Mouse (Mus musculus) heart, embryonic 16.5 days (tissue): Measurements from ENCODE around the gene Ust. TPM values are rescaled to one million over a fixed set of nuclear protein-coding genes. Genes with fewer than 3 reads are reported as not detected.

Source experiments
- ATAC-seq: fragments of 200-750 bp; cut with Nextera tagmentation; replicated peaks from 2 replicates; pipeline ENCODE4 v1.8.0; 2017; ENCODE audit warnings: moderate number of reproducible peaks; ENCODE audit not compliant: insufficient read depth, low FRiP score; ENCODE audit errors: extremely low read depth
- H3K27ac ChIP-seq: fragments of 300-500 bp; sonication (generic); 2 replicates; pipeline ENCODE4 v1.5.1; 2014; ENCODE audit warnings: mild to moderate bottlenecking, low read length, control low read depth, moderate library complexity
- H3K27me3 ChIP-seq: fragments of 300-500 bp; sonication (generic); 2 replicates; pipeline ENCODE4 v1.6.1; 2014; ENCODE audit warnings: low read length, mixed read lengths; ENCODE audit not compliant: control insufficient read depth, insufficient read depth
- H3K36me3 ChIP-seq: fragments of 300-500 bp; sonication (generic); 2 replicates; pipeline ENCODE4 v1.6.1; 2014; ENCODE audit not compliant: control insufficient read depth, insufficient read depth
- H3K4me1 ChIP-seq: fragments of 300-500 bp; sonication (generic); 2 replicates; pipeline ENCODE4 v1.6.1; 2014; ENCODE audit warnings: low read length, mixed read lengths; ENCODE audit not compliant: control insufficient read depth, insufficient read depth
- H3K4me2 ChIP-seq: fragments of 300-500 bp; sonication (generic); 2 replicates; pipeline ENCODE4 v1.6.1; 2014; ENCODE audit warnings: low read depth, mild to moderate bottlenecking, control low read depth, low read length
- H3K4me3 ChIP-seq: fragments of 300-500 bp; sonication (generic); 2 replicates; pipeline ENCODE4 v1.5.1; 2014; ENCODE audit warnings: mild to moderate bottlenecking, control low read depth, low read length
- H3K9ac ChIP-seq: fragments of 300-500 bp; sonication (generic); 2 replicates; pipeline ENCODE4 v1.6.1; 2014; ENCODE audit warnings: low read length, control low read depth
- H3K9me3 ChIP-seq: fragments of 300-500 bp; sonication (generic); replicated peaks from 2 replicates; pipeline ENCODE4 v1.6.1; 2016; ENCODE audit warnings: low read length; ENCODE audit not compliant: control insufficient read depth
- WGBS: fragments of 180-500 bp; shearing (Covaris S2); extraction: QIAGEN DNeasy Blood & Tissue Kit; methylation state at CpG from one replicate; pipeline ENCODE4 v1.1.7; 2014; 5-methylcytosine and 5-hydroxymethylcytosine counted together
- polyA plus RNA-seq: library from polyadenylated mRNA; unstranded; fragments of >200 nt; fragmentation: Nextera tagmentation; extraction: Ambion mirVana; gene quantifications from 2 replicates; pipeline ENCODE4 v1.2.1, GENCODE M21; 2015

The Ust gene
- polyA plus RNA-seq, 1 experiment from 2014 or later: 2.1 TPM

DNA sequence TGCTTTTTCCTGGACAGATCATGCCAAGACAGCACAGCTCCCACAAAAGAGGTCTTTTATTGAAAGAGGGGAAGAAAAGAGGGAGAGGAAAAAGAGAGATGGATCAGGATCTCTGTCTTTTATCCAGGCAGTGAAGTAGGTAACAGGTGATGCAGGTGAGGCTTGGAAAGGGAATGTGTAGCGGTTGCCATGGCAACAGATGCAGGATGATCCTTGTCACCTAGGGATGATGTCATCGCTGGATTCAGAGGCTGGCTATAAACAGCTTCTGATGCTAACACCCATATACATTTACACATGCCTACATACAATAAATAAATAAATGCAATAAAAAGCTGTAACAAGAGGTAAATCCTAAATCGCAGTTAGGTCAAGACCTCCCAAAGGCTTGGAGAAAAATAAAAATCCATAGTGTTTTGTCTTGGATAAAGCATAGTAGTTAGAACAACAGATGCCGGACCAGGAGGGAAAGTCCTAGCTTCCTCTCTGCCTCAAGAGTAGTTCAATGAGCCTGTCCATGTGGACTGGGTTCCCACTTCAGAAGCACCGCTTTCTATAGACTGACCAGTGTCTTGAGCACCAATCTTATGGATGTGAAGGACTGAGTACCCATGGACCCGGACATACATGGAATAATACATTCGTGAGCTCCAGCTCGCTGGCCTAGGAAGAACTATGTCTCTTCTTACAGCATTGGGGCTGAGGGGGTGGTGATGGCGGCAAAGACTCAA is 319.4 kb downstream of the Ust start:
- WGBS: 90% methylated on average over 9 of the region's 9 CpGs
- ATAC-seq: no peak
- H3K4me2 ChIP-seq: no peak overlapping the region
- no peak overlapping the region for H3K4me3 ChIP-seq
- no peaks in the 10 kb centered on the region for H3K36me3 ChIP-seq
- no peaks in the 10 kb centered on the region for H3K4me1 ChIP-seq
- H3K9me3 ChIP-seq: no peaks in the 10 kb centered on the region
- no peak overlapping the region for H3K27ac ChIP-seq
- H3K27me3 ChIP-seq: no peaks in the 10 kb centered on the region
- H3K9ac ChIP-seq: no peak overlapping the region

DNA sequence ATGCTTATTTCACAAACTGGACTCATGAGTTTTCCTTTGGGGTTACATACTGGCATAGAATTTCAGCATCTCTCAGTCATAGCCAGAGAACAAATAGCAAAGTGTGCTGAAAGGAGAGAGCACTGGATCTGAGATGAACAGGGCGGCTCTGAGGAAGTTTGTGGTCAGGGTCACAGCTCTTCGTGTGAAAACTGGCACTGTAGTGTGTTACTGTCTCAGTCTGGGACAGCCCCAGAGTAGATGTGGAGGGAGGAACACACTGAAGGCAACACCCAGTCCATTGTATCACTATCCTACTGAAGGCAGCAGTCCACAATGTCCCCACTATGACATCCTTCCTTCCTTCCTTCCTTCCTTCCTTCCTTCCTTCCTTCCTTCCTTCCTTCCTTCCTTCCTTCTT is 321.0 kb downstream of the Ust start:
- Histone ChIP-seq H3K4me2 (no peak overlapping the region), H3K36me3 (no peaks in the 10 kb centered on the region), H3K9me3 (no peaks in the 10 kb centered on the region), H3K4me1 (no peaks in the 10 kb centered on the region), H3K27ac (no peak overlapping the region), H3K4me3 (no peak overlapping the region), H3K9ac (no peak overlapping the region), H3K27me3 (no peaks in the 10 kb centered on the region)
- no peak for ATAC-seq
- WGBS: 37% methylated on average over 2 of the region's 2 CpGs

DNA sequence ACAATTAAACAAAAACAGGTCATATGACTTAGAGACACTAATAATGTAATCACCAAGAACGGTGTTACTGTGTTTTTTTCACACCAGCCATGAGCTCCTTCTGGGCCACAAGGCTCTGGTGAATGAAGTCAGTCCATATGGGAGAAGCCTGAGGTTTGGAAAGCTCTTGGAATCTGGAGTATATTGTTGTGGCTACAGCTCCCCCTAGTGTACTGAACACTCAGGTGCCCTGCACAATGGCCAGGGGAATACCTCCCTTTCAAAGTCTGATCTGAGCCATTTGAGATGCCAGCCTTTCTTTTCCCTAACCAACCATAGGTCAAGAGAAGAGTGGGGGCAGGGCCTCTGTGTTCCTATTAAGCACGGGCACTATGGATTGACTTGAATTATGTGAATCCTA is 322.3 kb downstream of the Ust start:
- peak; percentile 69 for ATAC-seq

DNA sequence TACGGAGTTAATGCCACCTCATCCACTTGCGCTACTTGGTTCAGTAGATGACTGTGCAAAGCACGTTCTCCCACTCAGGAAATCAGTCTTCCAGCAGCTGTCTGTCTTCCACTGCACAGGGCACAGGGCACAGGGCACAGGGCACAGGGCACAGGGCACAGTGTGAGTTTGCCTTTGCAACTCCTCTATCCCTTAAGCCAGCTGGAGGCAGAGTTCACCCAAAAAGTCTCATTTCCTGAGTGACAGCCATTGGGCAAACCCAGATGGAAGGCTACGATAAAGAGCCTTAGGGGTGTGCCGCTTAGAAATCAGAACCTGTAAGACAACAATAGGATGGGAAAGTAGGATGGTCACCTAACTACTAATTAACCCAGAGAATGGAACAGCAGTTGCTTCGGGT is 322.9 kb downstream of the Ust start:
- H3K4me3 ChIP-seq: no peak overlapping the region
- no peak overlapping the region for H3K9ac ChIP-seq
- no peaks in the 10 kb centered on the region for H3K27me3 ChIP-seq
- no peaks in the 10 kb centered on the region for H3K4me1 ChIP-seq
- WGBS: 70% methylated on average over 6 of the region's 6 CpGs
- H3K27ac ChIP-seq: no peak overlapping the region
- no peak overlapping the region for H3K4me2 ChIP-seq
- H3K36me3 ChIP-seq: no peaks in the 10 kb centered on the region
- H3K9me3 ChIP-seq: no peaks in the 10 kb centered on the region
- no peak for ATAC-seq

More for the DNA sequence above, 322.3 kb downstream of the Ust start:
- H3K4me3 ChIP-seq: no peak overlapping the region
- no peaks in the 10 kb centered on the region for H3K4me1 ChIP-seq
- H3K27ac ChIP-seq: no peak overlapping the region
- no peaks in the 10 kb centered on the region for H3K27me3 ChIP-seq
- no peak overlapping the region for H3K4me2 ChIP-seq
- no peak overlapping the region for H3K9ac ChIP-seq
- H3K9me3 ChIP-seq: no peaks in the 10 kb centered on the region
- no peaks in the 10 kb centered on the region for H3K36me3 ChIP-seq
- WGBS: 7% methylated on average over 2 of the region's 2 CpGs

DNA sequence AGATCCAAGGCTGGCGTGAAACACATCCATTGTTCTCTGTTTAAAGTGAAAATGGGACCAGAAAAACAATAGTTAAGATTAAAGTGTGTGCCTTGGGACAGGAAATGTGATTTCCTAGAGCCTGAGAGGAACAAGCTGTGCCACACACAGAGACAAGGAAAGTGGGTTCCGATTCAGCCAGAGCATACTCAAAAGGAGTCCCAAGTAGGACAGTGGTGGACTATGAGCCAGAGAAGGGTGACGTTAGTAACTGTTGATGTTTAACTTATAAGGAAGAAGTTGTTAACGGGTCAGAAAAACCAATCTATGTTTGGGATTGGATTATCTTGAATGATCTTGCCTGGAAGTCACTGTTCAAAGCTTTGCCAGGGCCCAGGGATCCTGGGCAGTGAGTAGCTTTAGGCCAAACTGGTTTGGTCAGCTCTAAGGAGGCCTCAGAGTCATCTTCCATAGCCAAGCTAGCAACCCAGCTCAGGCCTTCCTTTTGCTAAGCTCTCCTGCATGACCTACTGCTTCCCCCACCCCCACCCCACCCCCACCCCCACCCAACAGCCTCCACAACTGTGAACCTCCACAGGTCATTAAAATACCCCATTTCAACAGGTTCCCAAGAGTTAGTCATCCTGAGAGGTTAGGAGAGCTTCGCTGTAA is 329.2 kb downstream of the Ust start:
- WGBS: 75% methylated on average over 5 of the region's 5 CpGs
- ATAC-seq: no peak
- Histone ChIP-seq H3K36me3 (no peaks in the 10 kb centered on the region), H3K27me3 (no peaks in the 10 kb centered on the region), H3K4me1 (no peaks in the 10 kb centered on the region), H3K4me2 (no peak overlapping the region), H3K4me3 (no peak overlapping the region), H3K9ac (no peak overlapping the region), H3K9me3 (no peaks in the 10 kb centered on the region), H3K27ac (no peak overlapping the region)

DNA sequence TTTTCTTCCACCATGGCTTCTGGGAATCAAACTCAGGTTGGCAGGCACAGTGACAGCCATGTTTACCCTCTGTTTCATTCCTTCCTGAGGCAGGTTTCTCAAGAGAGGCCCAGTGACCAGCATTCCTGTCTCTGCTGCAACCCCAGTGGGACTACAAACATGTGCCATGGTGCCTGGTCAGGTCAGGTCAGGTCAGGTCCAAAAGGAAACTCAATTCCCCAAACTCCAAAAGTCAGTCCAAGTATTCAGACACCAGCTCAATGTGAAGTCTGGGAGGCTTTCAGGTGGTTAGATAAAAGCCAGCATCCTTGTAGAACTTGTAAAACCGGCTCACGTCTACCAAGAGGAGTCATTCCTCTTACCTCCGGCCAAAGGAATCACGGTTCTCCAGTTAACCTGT is 333.0 kb downstream of the Ust start:
- ATAC-seq: no peak
- Histone ChIP-seq H3K9ac (no peak overlapping the region), H3K4me1 (no peaks in the 10 kb centered on the region), H3K4me3 (no peak overlapping the region), H3K36me3 (no peaks in the 10 kb centered on the region), H3K4me2 (no peak overlapping the region), H3K27ac (no peak overlapping the region), H3K9me3 (no peaks in the 10 kb centered on the region), H3K27me3 (no peaks in the 10 kb centered on the region)
- WGBS: 80% methylated on average over 4 of the region's 4 CpGs

DNA sequence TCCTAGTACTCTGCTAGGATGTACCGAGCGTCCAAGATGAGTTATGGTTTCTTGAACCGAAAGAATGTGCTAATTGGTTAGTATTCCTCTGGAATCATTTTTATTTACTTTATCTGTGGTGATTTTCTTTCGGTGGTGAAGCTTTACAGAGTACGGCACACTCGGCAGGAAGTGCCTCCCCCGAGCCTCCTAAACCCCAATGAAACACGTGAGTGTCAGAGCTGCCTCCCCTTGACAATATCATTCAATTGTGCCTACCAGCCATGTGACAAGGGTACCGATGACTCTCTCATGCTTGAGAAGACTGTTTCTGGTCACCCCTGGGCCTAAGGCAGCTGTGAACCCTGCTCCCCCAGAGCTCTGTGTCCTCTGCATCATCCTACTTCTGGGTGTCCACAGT is 333.9 kb downstream of the Ust start:
- Histone ChIP-seq H3K27ac (no peak overlapping the region), H3K4me3 (no peak overlapping the region), H3K27me3 (no peaks in the 10 kb centered on the region), H3K9ac (no peak overlapping the region), H3K4me2 (no peak overlapping the region), H3K9me3 (no peaks in the 10 kb centered on the region), H3K4me1 (no peaks in the 10 kb centered on the region), H3K36me3 (no peaks in the 10 kb centered on the region)
- no peak for ATAC-seq
- 54% methylated on average over 9 of the region's 9 CpGs for WGBS

DNA sequence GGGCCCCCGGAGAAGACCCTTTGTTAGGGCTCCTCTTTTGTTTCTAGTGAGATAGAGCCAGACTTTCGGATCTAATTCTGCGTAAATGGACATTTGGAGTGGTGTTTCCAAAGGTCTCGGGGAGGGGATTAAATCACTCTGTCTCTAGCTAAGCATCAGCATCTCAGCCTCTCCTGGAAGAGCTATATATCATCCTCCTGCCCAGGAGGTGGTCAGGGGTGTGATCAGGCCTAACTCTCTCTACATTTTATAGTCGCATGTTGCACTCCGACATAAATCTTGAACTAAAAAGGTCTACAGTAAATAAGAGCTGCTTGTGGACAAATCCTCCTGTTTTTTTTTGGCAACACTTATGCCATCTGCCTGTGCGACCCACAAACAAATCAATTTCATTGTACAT is 335.5 kb downstream of the Ust start:
- Histone ChIP-seq H3K4me2 (no peak overlapping the region), H3K27me3 (no peaks in the 10 kb centered on the region), H3K4me1 (no peaks in the 10 kb centered on the region), H3K36me3 (no peaks in the 10 kb centered on the region), H3K9me3 (no peaks in the 10 kb centered on the region), H3K27ac (no peak overlapping the region), H3K9ac (no peak overlapping the region), H3K4me3 (no peak overlapping the region)
- WGBS: 86% methylated on average over 7 of the region's 7 CpGs
- no peak for ATAC-seq

DNA sequence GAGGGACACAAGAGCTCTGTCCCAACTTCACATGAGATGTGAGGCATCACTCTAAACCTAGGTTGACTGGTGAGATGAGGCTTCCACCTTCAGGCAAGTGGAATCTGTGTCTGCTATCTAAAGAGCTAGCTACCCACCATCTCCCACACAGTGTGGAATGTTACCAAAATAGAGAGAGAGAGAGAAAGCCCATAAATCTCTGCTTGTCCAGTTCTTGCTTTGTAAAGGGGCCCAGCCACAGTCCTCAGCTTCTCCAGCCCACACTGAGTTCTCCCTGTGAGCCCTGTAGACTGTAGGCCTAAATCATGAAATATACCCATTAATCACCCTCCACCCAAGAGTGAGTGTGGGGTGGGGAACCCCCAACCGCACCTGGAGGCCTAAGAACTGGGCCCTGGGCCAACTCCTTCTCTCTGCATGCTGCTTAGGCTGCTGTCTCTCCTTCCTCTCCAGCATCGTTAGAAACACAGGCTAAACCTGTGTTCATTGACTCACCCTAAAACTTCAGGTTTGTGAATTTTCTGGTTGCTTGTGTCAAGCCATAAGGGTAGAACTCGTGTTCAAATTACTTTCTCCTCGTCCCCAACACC is 336.9 kb downstream of the Ust start:
- no peaks in the 10 kb centered on the region for H3K9me3 ChIP-seq
- no peak overlapping the region for H3K4me3 ChIP-seq
- WGBS: 56% methylated on average over 4 of the region's 4 CpGs
- H3K9ac ChIP-seq: no peak overlapping the region
- no peak overlapping the region for H3K27ac ChIP-seq
- H3K36me3 ChIP-seq: no peaks in the 10 kb centered on the region
- H3K4me1 ChIP-seq: no peaks in the 10 kb centered on the region
- no peaks in the 10 kb centered on the region for H3K27me3 ChIP-seq
- no peak for ATAC-seq
- no peak overlapping the region for H3K4me2 ChIP-seq
